Mouse (Mus musculus) kidney, postnatal 25 days (tissue): ENCODE results near the gene Pde6b.

Experiments used
- DNase-seq, 2 experiments: peaks; one replicate each; pipeline ENCODE4 v3.0.0; 2021; ENCODE audit warnings: mixed read lengths in 2 of 2

The Pde6b gene

DNA sequence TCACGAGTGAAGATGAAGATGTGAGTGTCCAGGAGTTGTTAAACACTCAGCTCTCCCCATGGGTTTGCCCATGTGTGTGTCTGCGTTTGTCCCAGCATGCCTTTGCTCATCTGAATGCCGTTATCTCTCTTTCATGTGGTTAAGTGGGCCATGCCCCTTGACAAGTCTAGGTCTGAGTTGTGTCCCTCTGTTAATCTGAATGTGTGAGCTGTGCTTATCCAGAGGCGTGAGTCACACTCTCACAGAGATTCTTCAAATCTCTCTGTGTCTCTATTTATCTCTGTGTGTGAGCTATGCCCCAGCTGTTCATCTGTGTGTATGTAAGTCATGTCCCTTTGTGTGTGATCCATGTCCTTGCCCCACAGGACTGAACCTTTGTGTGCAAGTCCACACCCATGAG is 15.3 kb downstream of the Pde6b start:
- DNase-seq = no peak

DNA sequence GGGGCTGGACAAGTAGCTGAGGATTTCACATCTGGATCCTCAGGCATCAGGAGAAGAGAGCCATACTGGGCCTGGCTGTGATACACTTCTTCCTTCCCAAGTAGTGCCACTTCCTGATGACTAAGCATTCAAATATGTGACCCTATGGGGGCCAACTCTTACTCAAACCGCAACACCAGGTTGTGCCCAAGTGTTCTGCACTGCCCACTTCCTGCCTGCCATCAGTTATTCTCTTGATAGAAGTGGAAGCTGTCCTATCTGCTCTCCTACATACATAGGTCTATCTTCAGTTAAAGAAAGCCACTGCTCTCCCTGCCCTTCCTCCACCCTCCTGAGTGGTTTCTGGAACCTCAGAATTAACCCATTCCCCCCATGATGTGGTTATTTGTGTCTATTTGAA is 17.3 kb downstream of the Pde6b start:
- DNase-seq = no peak

DNA sequence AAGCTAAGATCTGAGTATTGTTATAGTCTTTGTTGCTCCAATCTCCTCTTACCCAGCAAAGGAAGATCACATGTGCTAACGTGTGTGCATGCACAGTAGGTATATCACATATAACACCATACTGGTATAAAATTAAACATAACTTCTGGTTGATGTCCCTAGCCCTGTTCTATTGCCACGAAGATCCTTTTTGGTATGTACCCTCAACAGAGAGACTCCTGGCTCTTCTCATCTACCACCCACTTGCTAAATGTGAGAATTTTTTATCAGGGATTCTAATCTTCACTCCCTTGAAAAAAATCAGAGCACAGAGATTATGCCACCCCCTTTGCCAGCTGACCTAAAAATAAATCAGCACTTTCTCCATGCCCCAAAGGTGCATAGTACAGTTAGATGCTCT is 18.8 kb downstream of the Pde6b start:
- no peak for DNase-seq

DNA sequence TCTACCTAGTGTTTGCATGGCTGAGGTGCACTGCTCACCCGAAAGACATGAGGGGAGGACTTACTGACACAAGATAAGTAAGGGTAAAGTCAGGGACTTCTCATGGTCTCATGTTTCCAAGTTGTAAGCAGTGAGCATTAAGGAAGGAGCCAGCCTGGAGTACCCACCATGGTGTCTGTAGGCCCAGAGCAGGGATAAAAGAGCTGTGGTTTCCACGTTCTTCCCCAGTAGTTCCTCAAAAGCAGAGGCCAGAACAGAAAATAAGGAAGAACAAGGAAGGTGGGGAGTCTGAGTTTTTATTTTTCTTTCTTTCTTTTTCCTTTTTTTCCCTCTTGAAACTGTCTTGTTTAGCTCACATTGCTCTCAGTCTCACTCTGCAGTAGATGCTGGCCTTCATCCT is 26.5 kb downstream of the Pde6b start:
- no peak for DNase-seq

DNA sequence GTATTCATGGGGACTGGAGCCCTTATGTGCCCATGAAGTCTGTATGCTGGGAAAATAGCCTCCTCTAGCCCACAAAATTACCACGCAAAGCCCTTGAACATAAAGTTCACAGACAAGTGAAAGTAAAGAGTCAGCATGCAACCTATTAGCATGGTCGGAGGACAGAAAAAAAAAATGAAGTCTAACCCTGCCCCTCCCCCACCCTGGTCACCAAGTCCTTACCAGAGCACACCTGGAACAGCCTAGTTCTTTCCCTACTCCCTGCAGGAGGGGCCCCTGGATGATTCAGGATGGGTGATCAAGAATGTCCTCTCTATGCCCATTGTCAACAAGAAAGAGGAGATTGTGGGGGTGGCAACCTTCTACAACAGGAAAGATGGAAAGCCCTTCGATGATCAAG is 34.5 kb downstream of the Pde6b start:
- DNase-seq = no peak

DNA sequence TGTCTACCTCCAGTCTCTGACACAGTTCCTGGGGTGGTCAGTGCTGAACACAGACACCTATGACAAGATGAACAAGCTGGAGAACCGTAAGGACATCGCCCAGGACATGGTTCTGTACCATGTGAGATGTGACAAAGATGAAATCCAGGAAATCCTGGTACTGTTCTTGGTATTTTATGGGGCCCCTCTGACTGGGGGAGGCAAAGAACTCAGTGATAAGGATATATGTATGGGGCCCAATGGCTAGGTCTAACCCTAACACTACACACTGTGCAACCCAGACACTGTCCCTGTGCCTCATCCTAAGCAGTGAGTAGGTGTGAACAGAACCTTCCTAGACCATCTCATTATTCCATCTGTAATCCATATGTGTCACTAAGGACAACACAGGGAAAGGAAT is 35.2 kb downstream of the Pde6b start:
- DNase-seq = no peak

DNA sequence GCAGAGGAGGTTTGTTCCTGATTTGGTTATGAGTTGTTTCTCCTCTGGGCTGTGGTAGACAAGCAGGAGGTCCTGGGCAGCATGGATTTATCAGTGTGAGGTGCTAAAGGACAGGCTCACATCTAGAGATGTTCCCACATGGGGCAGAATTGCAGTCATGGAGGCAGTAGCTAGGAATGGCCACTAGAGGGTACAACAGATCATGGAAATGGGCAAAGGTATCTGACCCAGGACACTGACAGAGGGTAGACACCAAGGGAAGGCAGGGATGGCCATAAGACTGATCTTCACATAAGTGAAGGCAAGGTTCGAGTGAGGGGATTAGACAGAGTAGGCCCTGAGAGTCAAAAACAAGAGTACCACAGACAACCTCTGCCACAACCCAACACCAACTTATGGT is 39.0 kb downstream of the Pde6b start:
- DNase-seq = peak; percentile 58 to 63

DNA sequence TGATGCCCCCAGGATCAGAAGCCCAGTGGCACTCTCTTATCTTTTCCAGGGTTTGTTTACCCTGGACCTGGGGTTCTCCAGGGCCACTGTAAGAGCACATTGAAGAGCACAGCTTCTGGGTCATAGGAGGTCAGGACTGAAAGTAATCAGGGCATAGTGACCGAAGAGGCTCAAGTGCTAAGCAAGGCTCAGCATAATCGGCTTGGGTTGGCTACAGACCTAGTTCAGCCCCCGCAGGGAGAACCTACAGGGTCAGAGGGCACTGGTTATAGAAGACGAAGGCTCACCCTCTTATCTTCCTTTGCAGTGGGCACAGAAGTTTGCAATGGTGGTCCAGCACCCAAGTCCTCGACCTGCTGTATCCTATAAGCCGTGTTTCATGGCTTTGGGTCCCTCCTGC is 43.0 kb downstream of the Pde6b start:
- DNase-seq = no peak

DNA sequence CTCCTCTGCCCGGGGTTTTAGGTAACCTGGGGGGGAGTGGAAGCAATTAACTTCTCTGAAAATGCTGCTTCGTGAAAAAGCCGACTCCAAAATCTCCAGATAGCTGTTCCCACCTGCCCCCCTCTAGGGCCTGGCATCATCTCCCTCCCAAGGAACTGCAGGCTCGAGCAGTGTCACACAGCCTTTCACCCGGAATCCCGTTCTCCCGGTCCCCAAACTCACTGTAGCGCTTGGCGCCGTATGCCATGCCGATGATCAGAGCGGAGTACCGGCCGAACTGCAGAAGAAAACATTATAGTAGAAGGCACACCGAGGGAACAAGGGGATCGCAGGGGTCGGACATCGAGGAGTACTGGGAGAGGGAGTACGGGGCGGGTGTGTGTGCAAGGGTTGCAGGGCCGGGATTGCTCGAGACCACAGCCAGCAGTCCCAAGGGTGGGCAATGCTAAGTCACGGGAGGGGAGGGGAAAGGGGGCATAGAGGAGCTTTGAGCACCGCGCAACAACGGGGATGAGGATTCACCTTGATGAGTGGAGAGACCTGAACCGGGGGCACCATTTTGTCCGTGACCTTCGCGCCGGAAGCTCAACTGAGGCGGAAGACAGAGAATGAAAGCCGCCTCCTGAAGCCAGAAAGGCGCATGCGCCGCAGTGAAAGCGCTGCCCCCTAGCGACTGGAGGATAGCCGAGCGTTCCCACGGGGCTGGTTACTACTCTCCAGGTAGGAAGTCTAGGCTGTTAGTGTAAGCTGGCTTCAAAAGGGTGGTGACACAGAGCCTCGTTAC is 45.8 kb downstream of the Pde6b start, which contains the start of gene Atp5k:
Atp5k (minus strand) TSS at position 645 of the 784 bp plus-strand sequence.
- peak; percentile 95 for DNase-seq

DNA sequence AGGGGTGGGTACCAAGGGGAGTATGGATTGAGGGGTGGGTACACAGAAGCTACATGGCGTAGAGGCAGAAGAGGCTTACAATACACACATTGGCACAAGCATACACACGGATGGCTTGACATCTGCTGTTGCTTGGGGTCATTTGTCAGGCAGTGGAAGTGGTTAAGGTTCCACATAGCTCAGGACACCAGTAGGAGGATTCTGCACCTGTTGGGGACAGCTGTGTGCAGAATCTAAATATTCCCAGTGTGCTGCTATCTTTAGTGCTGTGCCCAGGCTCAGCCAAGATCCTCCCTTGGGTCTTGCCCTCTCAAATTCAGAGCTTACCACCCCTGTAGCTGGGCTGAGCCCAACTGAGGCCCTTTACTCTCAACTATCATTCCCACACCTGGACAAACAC is 47.9 kb downstream of the Pde6b start:
- peak in 1 of 2 experiments; percentile 13 for DNase-seq

DNA sequence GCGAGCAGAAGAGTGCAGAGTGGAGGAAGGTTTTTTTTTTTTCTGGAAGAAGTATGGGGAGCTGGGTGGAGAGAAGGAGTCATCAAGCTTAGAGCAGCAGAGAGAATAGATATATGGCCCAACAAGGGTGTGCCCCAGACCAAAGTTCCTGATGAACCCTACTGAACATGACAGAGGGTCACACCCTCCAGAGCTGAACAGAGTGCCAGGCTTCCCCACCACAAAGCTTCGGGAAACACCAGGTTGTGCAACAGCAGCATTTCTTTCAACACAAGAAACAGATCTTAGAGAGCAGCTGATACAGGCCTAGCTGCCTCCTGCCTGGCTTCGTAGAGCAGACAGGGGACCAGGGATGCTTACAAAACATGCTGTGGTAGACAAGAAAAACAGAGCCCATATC is 58.8 kb downstream of the Pde6b start:
- peak in 1 of 2 experiments; percentile 14 for DNase-seq

DNA sequence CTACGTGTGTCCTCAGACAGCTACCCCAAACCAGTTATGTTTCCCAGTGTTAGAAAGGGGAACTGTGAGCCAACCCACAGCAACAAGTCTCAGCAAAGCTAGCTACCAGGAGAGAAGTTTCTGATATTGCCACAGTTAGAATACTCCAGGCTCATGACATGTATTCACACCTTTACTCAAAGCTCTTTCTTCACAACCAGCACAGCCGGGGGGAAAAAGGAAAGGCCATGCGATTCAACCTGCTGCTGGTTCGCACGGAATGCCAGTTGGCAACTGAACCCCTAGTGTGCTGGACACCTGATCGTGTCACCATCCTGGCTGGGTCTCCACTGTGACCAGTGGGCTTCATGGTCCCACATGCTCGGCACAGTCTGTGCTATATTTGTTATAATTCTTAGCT is 59.7 kb downstream of the Pde6b start:
- DNase-seq = no peak

DNA sequence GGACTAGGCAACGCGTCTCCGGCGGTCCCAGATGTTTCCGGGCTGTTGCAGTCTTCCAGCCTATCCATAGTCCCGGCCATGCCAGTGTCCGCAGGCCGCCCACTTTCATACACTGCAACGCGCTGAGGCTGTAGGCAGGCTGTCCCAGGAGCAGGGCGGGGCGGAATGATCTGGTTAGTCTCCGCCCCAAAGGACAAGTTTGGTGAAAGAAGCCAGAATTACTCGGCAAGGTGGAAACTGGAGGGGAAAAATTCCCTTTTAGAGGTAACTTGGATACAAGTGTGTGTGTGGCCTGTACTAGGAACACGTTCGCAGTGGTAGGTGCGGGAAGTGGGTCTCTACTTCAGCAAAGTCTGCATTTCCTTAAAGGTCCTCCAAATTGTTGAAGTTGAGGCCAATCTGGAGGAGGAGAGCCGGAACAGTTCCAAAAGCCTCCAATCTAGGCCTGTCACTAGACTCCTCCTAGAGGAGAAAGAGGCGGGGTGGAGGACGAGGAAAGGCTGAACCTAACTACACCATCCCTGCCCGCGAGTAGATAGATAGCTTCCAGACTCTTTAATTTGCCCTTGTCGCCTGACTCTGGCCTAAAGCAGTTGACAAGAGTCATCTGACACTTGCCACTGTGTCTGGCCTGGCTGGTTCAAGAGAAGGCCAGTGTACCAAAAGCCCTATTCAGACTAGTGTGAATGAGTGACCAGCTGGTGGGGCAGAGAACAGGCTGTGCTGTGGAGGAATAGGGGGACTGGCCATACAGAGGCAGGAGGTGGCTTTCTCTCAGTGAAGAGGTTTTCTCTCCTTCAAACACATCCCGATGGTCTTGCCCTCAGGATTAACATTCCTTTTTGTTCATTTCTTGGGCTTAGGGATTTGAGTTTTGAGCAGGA is 60.8 kb downstream of the Pde6b start, which contains the start of gene Mfsd7a:
Mfsd7a (minus strand) TSS at position 107 of the 884 bp plus-strand sequence.
- DNase-seq = peak; percentile 86 to 91

DNA sequence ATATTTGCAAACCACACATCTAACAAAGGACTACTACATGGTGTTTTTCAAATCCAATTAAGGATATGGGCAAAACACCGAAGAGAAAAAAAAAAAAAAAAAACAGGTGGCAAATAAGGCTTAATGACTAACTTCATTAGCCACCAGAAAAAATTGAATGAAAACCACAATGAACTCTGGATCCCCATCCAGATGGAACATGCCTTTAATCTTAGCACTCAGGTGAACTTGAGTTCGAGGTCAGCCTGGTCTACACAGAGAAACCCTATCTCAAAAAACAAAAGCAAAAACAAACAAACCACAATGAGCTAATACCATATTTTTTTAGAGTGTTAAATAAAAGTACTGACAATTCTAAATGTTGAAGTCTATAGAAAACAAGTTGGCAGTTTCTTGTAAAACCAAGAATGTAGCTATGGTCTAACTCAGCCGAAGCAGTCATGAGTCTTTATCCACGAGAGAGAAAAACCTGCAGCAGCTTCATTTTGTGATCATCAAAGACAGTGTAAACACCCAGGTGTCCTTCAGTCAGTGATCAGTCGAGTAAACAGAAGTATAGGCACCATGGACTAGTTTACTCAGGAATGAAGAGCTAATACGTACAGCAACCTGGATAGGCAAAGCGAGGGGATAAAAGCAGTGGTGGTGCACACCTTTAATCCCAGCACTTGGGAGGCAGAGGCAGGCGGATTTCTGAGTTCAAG is 62.8 kb downstream of the Pde6b start:
- DNase-seq = no peak

DNA sequence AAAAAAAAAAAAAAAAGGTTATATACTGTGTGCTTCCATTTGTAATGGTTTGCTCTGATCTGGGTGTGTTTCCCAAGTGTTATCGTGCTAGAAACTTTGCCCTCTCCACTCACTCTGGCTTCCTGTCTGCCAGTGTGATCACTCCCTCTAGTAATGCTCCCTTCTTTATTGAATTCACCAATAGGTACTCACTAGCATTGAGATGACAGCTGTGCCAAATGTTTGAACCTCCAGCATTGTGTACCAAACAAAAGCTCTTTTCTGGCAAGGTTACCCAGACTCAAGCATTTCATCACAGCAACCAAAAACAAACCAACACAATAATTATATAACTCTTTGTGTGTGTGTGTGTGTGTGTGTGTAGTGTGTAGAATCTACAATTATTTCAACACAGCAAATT is 63.4 kb downstream of the Pde6b start:
- DNase-seq = no peak

DNA sequence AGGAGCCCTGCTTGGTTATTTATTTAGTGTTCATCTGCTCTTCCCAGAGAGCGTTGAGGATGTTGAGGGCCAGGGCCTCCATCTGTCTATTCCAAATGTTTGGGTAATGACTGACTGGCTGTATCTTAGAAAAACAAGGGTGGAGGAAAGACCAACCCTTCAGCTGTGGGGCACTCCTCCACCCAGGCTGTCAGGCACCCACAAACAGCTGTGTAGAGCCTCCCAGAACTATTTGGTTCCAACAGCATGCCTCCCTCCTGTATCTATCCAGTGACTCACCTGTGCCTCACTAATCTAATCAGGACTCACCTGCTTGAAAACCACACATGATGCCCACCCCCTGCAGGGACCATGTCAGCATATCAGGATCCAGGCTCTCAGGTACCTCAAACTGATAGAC is 64.2 kb downstream of the Pde6b start:
- DNase-seq = no peak

DNA sequence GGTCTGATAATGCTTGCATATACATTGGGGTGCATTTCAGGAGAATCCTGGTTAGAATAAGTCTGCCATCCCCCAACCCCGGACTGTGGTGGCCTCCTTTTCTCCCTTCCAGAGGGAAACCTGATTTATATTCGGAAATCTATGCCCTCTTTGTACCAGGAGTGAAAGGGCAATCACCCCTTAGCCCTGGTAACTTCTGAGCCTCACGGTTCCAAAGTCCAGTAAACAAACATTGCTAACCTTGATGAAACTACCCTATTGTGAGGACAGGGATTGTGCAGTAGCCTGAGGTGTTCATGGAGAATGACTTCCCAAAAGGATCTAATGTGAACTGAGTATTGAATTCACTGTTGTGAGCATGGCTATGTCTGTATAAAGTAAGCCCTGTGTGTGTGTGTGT is 65.9 kb downstream of the Pde6b start:
- DNase-seq = peak; percentile 24 to 41

DNA sequence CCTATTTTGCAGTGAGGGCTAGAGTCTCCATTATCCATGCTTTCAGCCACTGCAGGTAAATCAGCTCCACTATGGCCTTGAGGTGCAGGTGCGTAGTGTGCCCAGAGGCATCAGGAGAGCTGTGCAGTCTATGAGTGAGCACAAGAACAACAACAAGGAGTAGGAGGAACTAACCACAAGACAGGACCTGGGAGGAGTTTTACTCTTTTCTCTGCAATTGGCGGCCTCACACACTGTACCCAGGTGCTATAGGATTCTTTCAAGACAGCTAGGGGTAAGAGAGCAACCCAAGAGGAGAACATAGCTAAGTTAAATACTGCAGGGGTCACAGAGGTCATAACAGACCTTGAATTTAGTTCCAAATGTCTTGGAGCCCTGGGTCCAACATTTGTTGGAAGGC is 70.5 kb downstream of the Pde6b start:
- no peak for DNase-seq

DNA sequence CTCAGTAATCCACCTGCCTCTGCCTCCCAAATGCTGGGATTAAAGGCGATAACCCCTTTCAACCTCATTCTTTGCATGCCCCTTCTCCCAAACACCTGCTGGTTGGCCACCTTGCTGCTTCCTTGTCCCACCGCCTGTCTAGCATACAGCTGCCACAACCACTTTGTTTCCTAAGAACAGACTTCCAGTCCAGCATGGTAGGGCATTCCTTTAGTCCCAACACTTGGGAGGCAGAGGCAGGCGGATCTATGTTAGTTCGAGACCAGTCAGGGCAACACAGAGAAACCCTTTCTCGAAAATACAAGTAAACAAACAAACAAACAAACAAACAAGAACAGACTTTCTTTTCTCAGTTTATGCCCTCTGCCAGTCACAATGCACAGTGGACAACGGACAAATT is 72.3 kb downstream of the Pde6b start:
- peak in 1 of 2 experiments; percentile 32 for DNase-seq

DNA sequence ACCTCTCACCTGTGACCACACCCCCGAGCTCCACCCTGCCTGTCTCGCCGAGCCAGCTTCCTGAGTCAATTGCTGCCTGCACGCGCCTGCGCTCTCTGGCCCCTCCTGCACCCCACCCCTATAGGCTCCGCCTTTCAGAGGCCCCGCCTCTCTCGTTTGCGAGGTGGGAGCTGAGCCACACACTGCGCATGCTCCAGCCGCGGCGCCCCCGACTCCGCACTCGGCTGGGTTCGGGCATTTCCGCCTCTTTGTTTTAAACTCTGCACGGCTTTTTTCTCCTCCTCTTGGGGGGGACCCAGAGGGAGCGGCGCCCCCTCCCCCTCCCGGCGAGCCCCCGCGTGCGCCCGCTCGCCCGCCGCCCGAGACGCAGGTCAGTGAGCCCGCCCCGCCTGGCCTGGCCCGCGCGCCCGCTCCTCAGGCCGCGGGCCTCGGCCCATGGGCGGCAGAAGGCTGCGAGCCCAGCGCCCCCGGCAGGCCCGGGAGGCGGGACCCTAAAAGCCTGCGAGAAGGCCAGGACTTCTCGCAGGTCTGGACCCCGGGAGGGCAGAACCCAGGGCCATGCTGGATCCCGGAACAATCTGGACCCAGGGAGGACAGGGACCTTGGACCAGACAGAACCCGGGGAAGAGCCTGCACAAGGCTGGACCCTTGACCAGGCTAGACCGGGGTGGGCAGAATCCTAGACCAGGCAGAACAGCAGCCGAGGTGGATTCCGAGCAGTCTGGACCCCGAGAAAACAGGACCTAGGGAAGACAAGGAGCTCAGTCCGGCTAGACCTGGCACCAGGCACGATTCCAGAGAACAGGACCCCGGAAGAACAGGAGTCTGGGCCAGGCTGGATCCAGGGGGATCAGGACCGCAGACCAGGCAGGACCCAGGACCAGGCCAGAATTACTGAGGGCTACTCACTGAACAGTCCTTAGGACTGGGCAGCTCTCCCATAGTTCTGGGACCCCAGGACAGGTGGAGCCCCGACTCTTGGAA is 73.2 kb downstream of the Pde6b start, which contains the start of gene Pcgf3:
Pcgf3 (plus strand) TSS at position 151 of the 984 bp plus-strand sequence.
- DNase-seq = peak; percentile 98 to 99

DNA sequence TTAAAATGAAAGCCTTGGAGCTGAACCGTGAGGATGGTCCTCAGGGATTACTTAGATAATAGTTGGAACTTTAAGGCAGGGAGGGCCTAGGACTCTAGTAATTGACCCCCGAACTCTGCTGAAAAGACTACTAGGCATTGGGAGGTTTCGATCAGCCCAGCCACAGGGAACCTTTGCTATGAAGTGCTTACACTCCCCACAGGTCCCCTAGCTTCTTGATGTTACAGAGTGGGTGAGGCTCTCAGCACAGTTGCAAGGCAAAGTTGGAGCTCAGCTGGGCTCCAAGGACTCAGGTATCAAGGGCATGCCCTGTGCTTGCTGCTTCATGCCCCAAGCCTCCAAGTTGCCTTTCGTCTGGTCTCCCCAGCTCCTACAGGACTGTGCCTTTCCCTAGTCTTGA is 74.3 kb downstream of the Pde6b start:
- DNase-seq = no peak
